Mouse (Mus musculus) left cerebral cortex, adult 2 months (tissue): ENCODE data around the gene Lrrc8b. TPM values are rescaled to one million over a fixed set of nuclear protein-coding genes. Genes with fewer than 3 reads are reported as not detected.
A peak's percentile ranks its signal among the peaks of the same experiment; 100 is the strongest.

Experiments used
- DNase-seq, 2 experiments: peaks; one replicate each; pipeline ENCODE4 v3.0.0; 2021 to 2022; ENCODE audit warnings: low spot score in 2 of 2, mixed read lengths in 1 of 2; ENCODE audit errors: extremely low spot score in 1 of 2
- H3K27ac ChIP-seq: fragments of 200-600 bp; 2 replicates; pipeline ENCODE4 v1.8.1; 2022
- H3K4me3 ChIP-seq: fragments of 200-600 bp; 2 replicates; pipeline ENCODE4 v1.8.1; 2022
- CTCF ChIP-seq: fragments of 200-600 bp; IDR thresholded peaks from 2 replicates; pipeline ENCODE4 v1.8.1; 2022; ENCODE audit warnings: antibody characterized with exemption, mild to moderate bottlenecking, moderate library complexity
- intact Hi-C: fragments of 180-260 bp; cut with DNase I; formaldehyde crosslinking; loops from one replicate; pipeline ENCODE4 v1.15.1; 2025
- long read RNA-seq, 2 experiments: library from polyadenylated mRNA; stranded (forward); transcript quantifications; one replicate each; pipeline ENCODE4 v2.0.0; 2021; ENCODE audit warnings: borderline mapping rate in 2 of 2
- total RNA-seq, 2 experiments: library from RNA; stranded (reverse); gene quantifications; 2 replicates each; pipeline ENCODE4 v1.2.3; 2021

Gene Lrrc8b
- total RNA-seq, result 10 to 100 TPM; 90.1 to 90.6 TPM
- long read RNA-seq, experiment 1, full-length matches to known transcripts, result 33 of 72 reads
- long read RNA-seq, experiment 1, partial matches to known transcripts, result 31 of 72 reads
- long read RNA-seq, experiment 1, other reads (novel, unspliced or antisense), result 8 of 72 reads
- long read RNA-seq, experiment 2, full-length matches to known transcripts, result 26 of 59 reads
- long read RNA-seq, experiment 2, partial matches to known transcripts, result 22 of 59 reads
- long read RNA-seq, experiment 2, other reads (novel, unspliced or antisense), result 11 of 59 reads

DNA sequence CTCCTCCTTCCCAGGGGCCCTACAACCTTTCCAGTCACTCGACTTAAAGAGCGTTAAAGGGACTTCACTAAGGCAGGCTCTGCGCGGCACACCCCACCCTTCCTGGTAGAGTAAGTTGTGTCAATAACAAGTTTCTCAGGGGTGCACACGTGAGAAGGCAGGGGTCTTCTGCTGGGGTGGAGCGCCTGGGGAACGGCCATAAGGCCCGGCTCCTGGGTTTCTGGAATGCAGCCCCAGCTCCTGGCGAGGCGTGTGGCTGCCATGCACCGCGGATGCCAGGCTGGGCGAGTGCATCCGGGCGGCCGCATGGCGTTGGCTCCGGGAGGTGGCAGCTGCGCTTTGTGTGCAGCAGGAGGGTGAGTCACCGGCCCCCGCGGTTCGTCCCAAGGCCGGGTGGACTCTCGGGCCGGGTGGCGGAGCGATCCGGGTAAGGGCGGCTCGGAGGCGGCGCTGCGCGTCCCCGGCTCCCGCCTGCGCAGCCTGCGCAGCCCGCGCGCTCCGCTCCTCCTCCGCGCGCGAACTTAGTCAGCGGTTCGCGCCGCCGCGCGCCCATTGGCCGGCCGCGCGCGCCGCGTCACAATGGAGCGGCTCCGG, at the start of gene Lrrc8b:
Gene Lrrc8b, plus strand, starts transcription at position 578 of the 594 bp plus-strand sequence.
- TF ChIP-seq CTCF, result peak; percentile 9
- DNase-seq, result peak; percentile 86 to 87
- intact Hi-C loops, result loop anchor here (5.0 kb wide), 1 partner anchor 52 kb away; no protein-coding TSS in a partner anchor
- H3K4me3 ChIP-seq, result peak within 1 kb of the TSS; percentile 92
- H3K27ac ChIP-seq, result peak within 1 kb of the TSS; percentile 99

GRCm38 (mm10) chr5:105381482-105381881, 34.1 kb upstream of the Lrrc8b start:
- H3K27ac ChIP-seq, result no peak overlapping the region
- DNase-seq, result no peak
- no peak for TF ChIP-seq CTCF
- intact Hi-C loops, result no loop called here
- H3K4me3 ChIP-seq, result no peak overlapping the region

DNA sequence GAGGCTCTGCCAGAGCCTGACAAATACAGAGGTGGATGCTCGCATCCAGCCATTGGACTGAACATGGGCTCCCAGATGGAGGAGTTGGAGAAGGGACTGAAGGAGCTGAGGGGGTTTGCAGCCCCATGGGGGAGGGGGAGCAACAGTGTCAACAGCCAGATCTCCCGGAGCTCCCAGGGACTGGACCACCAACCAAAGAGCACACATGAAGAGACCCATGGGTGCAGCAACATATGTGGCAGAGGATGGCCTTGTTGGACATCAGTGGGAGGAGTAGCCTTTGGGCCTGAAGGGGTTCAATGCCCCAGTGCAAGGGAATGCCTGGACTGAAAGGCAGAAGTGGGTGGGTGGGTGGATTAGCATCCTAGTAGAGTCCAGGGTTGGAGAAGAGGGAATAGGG, 25.2 kb upstream of the Lrrc8b start:
- intact Hi-C loops, result no loop called here
- no peak for TF ChIP-seq CTCF
- no peak for DNase-seq
- no peak overlapping the region for H3K4me3 ChIP-seq
- no peak overlapping the region for H3K27ac ChIP-seq

- H3K27ac ChIP-seq, result no peak overlapping the region
- no peak for TF ChIP-seq CTCF
- intact Hi-C loops, result no loop called here
- DNase-seq, result no peak
- no peak overlapping the region for H3K4me3 ChIP-seq
Measured at GRCm38 (mm10) chr5:105393731-105394130, 21.8 kb upstream of the Lrrc8b start.

- Histone ChIP-seq H3K4me3 (no peak overlapping the region), H3K27ac (no peak overlapping the region)
- DNase-seq, result no peak
- intact Hi-C loops, result no loop called here
- TF ChIP-seq CTCF, result no peak
Measured at GRCm38 (mm10) chr5:105395188-105395587, 20.4 kb upstream of the Lrrc8b start.

DNA sequence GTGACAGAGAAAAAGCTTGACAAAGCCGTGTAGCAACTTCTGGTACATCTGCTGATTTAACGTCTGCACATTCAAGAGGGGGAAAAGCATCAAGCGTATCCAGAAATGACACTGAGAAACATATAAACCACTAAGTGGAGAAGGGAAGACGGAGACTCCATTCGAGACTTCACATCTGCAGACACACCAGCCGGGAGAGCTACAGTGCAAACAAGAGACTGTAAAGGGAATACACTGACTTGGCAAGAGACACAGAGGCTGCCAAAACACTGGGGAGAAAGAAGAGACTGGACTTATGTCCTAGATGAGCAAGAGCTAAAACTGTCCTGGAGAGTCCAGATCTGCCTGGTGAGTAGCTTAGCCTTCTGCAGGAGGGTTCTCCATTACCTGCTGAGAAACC, 16.6 kb upstream of the Lrrc8b start:
- no peak for DNase-seq
- Histone ChIP-seq H3K4me3 (no peak overlapping the region), H3K27ac (no peak overlapping the region)
- intact Hi-C loops, result no loop called here
- no peak for TF ChIP-seq CTCF

DNA sequence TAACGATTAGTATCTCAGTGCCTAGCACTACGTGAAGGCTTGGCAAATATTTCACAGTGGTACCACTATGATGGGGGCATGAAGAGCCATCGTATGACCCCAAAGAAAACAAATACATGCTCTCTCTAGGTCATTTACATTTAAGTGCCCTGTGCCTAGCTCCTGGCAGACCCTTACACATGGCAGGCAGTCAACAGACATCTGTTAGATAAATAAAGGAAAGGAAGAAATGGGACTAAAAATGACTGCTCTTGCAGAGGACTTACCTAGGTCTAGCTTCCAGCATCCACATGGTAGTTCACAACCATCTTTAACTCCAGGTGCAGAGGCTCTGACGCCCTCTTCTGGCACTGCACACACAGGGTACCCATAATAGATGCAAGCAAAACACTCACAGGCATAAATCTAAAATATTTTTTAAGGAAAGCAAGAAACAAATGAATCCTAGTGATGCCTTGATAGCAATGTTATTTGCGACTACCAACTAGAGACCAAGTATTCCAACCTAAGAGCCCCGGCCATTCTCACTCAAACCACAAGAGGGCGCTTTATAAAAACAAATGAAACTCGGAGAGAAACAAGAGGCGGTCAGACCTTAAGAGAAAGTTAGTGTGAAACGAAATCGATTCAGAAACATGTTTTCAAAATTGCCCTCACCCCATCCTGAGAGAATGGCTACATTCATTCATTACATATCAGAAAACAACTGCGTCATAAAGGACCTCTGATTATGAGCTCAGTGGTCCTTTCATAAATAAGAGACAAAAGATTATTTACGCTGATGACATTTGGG, 15.7 kb upstream of the Lrrc8b start:
- Histone ChIP-seq H3K4me3 (peak overlapping the region; percentile 47), H3K27ac (peak overlapping the region; percentile 71)
- peak; percentile 78 to 82 for DNase-seq
- intact Hi-C loops, result loop anchor here (1.0 to 10.0 kb wide), 2 partner anchors 285 to 468 kb away; no protein-coding TSS in a partner anchor
- TF ChIP-seq CTCF, result peak; percentile 95

DNA sequence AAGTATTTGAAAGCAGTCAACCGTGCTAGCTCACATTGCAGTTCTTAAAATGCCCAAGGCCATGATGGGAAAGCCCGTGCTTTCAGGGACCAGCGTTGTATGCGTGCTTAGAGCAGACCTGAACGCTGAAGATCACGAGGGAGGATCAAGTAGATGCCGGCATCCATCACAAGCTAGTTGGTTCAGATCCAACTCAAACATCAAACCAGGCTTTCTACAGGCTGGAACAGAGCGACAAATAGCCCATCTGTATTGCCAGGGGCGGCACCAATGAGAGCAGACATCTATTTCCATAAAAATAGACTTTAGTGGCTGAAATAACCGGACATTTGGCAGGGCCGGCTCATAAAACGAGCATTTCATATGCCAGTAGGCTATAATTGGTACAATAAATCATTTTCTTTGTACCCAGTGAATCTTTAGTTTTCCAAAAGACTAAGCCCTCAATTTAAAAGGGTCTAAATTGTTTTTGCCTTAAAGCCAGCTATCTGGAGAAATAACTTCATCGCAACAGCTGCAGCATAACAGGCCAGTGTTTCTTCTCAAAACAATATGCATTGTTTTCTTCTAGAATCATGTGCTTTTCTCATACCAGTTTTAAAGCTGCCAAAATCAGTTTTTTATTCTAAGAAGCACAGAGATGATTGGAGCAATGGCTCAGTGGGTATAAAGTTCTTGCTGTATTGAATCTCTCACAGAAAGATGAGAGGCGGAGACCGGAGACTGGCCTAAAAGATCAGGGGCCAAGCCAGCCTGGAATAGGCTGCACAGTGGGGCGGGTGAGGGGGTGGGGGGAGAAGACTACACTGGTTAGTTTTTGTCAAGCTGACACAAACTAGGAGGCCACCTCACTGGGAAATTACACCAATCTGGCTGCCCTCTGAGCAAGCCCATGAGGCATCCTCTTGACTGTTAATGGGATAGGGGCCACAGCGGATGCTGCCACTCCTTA, 14.9 kb upstream of the Lrrc8b start:
- H3K27ac ChIP-seq, result peak overlapping the region; percentile 71
- intact Hi-C loops, result loop anchor here (1.0 to 10.0 kb wide), 2 partner anchors 284 to 468 kb away; no protein-coding TSS in a partner anchor
- peak; percentile 18 to 28 for DNase-seq
- TF ChIP-seq CTCF, result no peak
- peak overlapping the region; percentile 47 for H3K4me3 ChIP-seq

- intact Hi-C loops, result loop anchor here (10.0 kb wide), 1 partner anchor 283 kb away; no protein-coding TSS in a partner anchor
- no peak for DNase-seq
- no peak overlapping the region for H3K4me3 ChIP-seq
- TF ChIP-seq CTCF, result no peak
- no peak overlapping the region for H3K27ac ChIP-seq
Measured at GRCm38 (mm10) chr5:105401536-105401935, 14.0 kb upstream of the Lrrc8b start.

DNA sequence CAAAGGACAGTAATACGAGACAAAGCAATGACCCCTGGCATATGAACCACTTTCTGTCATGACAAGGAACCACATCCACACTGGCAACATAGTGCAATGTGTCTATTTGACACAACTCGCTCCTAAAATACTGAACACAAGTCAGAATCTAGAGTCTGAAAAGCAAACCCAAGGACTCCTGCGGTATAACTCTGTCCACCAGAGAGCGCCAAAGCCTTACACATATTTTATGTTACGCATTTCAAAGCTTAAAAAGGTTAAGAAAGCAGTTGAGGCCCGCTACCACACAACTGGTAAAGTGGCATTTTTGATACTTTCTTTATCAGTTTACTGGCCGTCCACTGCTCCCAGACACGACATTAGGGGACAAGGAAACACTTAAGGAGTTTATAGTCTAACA, 10.6 kb upstream of the Lrrc8b start:
- H3K27ac ChIP-seq, result no peak overlapping the region
- intact Hi-C loops, result loop anchor here (1.0 to 10.0 kb wide), 4 partner anchors 86 to 463 kb away; no protein-coding TSS in a partner anchor
- TF ChIP-seq CTCF, result peak; percentile 86
- no peak overlapping the region for H3K4me3 ChIP-seq
- peak; percentile 76 to 87 for DNase-seq

- no peak overlapping the region for H3K27ac ChIP-seq
- H3K4me3 ChIP-seq, result no peak overlapping the region
- DNase-seq, result peak in 1 of 2 experiments; percentile 4
- intact Hi-C loops, result loop anchor here (10.0 kb wide), 1 partner anchor 277 kb away; no protein-coding TSS in a partner anchor
- TF ChIP-seq CTCF, result no peak
Measured at GRCm38 (mm10) chr5:105407661-105408060, 7.9 kb upstream of the Lrrc8b start.
